Mouse (Mus musculus): ENCODE measurements around the gene Olfr1014.

DNA sequence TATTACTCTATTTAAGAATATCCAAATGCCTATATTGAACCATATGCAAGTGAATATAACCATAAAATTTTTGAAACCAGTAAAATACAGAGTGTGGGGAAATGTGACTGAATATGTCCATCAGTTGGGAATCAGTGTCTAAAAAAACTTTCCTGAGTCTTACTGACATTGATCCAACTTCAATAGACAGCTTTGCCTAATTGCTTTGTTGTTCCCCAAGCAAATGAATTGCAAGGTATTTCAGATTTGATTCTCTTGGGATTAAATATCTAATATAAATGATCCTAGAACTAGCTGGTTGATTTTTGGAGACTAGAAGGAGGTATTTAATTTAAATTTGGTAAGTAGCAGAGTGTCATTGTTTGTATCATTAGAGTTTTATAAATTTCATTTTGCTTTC is at the start of gene Olfr1014:
- TF ChIP-seq GATA1 (IDR thresholded peaks at IDR 0.05; ENCODE audit: borderline replicate concordance, low read length) (no peak), CTCF (IDR thresholded peaks at IDR 0.05; ENCODE audit: low read depth, low read length) (no peak), POLR2AphosphoS5 (IDR thresholded peaks at IDR 0.05; ENCODE audit: insufficient replicate concordance, low read depth, low read length) (no peak), TAL1 (conservative IDR thresholded peaks at IDR 0.05; ENCODE audit: low read depth, low read length) (no peak), GATA2 (IDR thresholded peaks at IDR 0.05; ENCODE audit: borderline replicate concordance, low read depth, low read length) (no peak)

Data from G1E (cell line).